Mouse (Mus musculus) ES-E14 (cell line): ENCODE results near the gene Selenoo. TPM values are rescaled to one million over a fixed set of nuclear protein-coding genes. Genes with fewer than 3 reads are reported as not detected.

Source experiments
- DNase-seq: peaks from one replicate; pipeline ENCODE4 v3.0.0-alpha.2; 2013; ENCODE audit warnings: low read depth, low spot score
- H3K27ac ChIP-seq: 2 replicates; pipeline ENCODE4 v1.5.1; 2012; ENCODE audit warnings: low read depth, mild to moderate bottlenecking, low read length, moderate library complexity, mixed read lengths; ENCODE audit not compliant: poor library complexity, insufficient read depth, severe bottlenecking
- H3K36me3 ChIP-seq: 2 replicates; pipeline ENCODE4 v1.6.1; 2012; ENCODE audit warnings: mild to moderate bottlenecking, low read length, moderate library complexity, mixed read lengths; ENCODE audit not compliant: control insufficient read depth, poor library complexity, insufficient read depth, severe bottlenecking
- H3K4me1 ChIP-seq, 2 experiments: fragments of 150-350 bp in 1 of 2; sonication (generic) in 1 of 2; 2 replicates each; pipeline ENCODE4 v1.6.1; 2012; ENCODE audit warnings: low read length in 2 of 2, mild to moderate bottlenecking in 1 of 2, mixed read lengths in 1 of 2; ENCODE audit not compliant: control insufficient read depth in 2 of 2, insufficient read depth in 2 of 2, poor library complexity in 1 of 2
- H3K4me3 ChIP-seq, 2 experiments: fragments of 150-350 bp in 1 of 2; sonication (generic) in 1 of 2; 2 replicates each; pipeline ENCODE4 v1.5.1; 2012; ENCODE audit warnings: low read length in 2 of 2, low read depth in 1 of 2, mild to moderate bottlenecking in 1 of 2, mixed read lengths in 1 of 2; ENCODE audit not compliant: insufficient read depth in 1 of 2, poor library complexity in 1 of 2, severe bottlenecking in 1 of 2
- H3K9ac ChIP-seq: 2 replicates; pipeline ENCODE4 v1.6.1; 2012; ENCODE audit warnings: low read depth, mild to moderate bottlenecking, low read length, mixed read lengths; ENCODE audit not compliant: poor library complexity, insufficient read depth, severe bottlenecking
- H3K9me3 ChIP-seq: fragments of 150-350 bp; sonication (generic); 2 replicates; pipeline ENCODE4 v1.6.1; 2012; ENCODE audit warnings: low read depth, mild to moderate bottlenecking, low read length; ENCODE audit not compliant: control insufficient read depth, insufficient read depth
- CHD2 ChIP-seq: IDR thresholded peaks from 2 replicates; pipeline ENCODE4 v1.6.1; 2014; ENCODE audit warnings: mild to moderate bottlenecking, low read depth, low read length, inconsistent platforms
- HCFC1 ChIP-seq: IDR thresholded peaks from 2 replicates; pipeline ENCODE4 v1.6.1; 2012; ENCODE audit warnings: low read length, inconsistent platforms, borderline replicate concordance; ENCODE audit not compliant: insufficient read depth
- MAFK ChIP-seq: IDR thresholded peaks from 2 replicates; pipeline ENCODE4 v1.6.1; 2014; ENCODE audit warnings: mild to moderate bottlenecking, low read depth, low read length, inconsistent platforms; ENCODE audit not compliant: insufficient read depth
- ZC3H11A ChIP-seq: IDR thresholded peaks from 2 replicates; pipeline ENCODE4 v1.6.1; 2012; ENCODE audit warnings: low read depth, mild to moderate bottlenecking, inconsistent platforms, low read length, borderline replicate concordance
- ZNF384 ChIP-seq: IDR thresholded peaks from 2 replicates; pipeline ENCODE4 v1.6.1; 2012; ENCODE audit warnings: low read depth, low read length, inconsistent platforms
- in situ Hi-C, 2 experiments: fragments of 600-800 bp; cut with MboI; formaldehyde crosslinking; loops; one replicate each; pipeline ENCODE4 v1.15.1; 2025; ENCODE audit warnings: low sequenced_read_pairs in 2 of 2, inconsistent platforms in 1 of 2; ENCODE audit not compliant: unreplicated experiment in 2 of 2
- total RNA-seq: library from RNA; depleted of rRNA; stranded (reverse); fragments of 300-350 nt; gene quantifications from 2 replicates; pipeline ENCODE4 v1.2.3, GENCODE M21; 2012

Gene Selenoo
- total RNA-seq, 1 experiment: 7.5 TPM

- H3K9me3 ChIP-seq: no peaks in the 10 kb centered on the region
- no peak for DNase-seq
- H3K4me1 ChIP-seq: peaks cover 2 to 3% of the 10 kb centered on the region in 2 experiments; a peak in 1 of 4 replicates
- H3K4me3 ChIP-seq: no peak overlapping the region
- no peak overlapping the region for H3K27ac ChIP-seq
- in situ Hi-C loops: no loop called here
- TF ChIP-seq ZC3H11A: no peak
- TF ChIP-seq CHD2: no peak
- no peak for TF ChIP-seq MAFK
- TF ChIP-seq ZNF384: no peak
- no peak for TF ChIP-seq HCFC1
- peaks cover 5% of the 10 kb centered on the region; the same call in 1 of the 2 replicates for H3K36me3 ChIP-seq
- no peak overlapping the region for H3K9ac ChIP-seq
Measured at GRCm38 (mm10) chr15:89092181-89092580, 3.3 kb downstream of the Selenoo start.

- in situ Hi-C loops: no loop called here
- peaks cover 39% of the 10 kb centered on the region for H3K36me3 ChIP-seq
Measured at GRCm38 (mm10) chr15:89097450-89097849, 8.6 kb downstream of the Selenoo start.

GRCm38 (mm10) chr15:89098616-89099015, 9.7 kb downstream of the Selenoo start:
- H3K9ac ChIP-seq: no peak overlapping the region
- H3K9me3 ChIP-seq: no peaks in the 10 kb centered on the region
- no peak for DNase-seq
- peaks cover 50% of the 10 kb centered on the region for H3K36me3 ChIP-seq
- TF ChIP-seq CHD2 (no peak), MAFK (no peak), HCFC1 (no peak), ZC3H11A (no peak), ZNF384 (no peak)
- no peak overlapping the region for H3K4me3 ChIP-seq
- in situ Hi-C loops: no loop called here
- H3K27ac ChIP-seq: no peak overlapping the region
- no peaks in the 10 kb centered on the region for H3K4me1 ChIP-seq

More at GRCm38 (mm10) chr15:89097450-89097849, 8.6 kb downstream of the Selenoo start:
- TF ChIP-seq ZNF384: no peak
- TF ChIP-seq MAFK: no peak
- no peak for TF ChIP-seq ZC3H11A
- TF ChIP-seq CHD2: no peak
- TF ChIP-seq HCFC1: no peak
- Histone ChIP-seq H3K27ac (no peak overlapping the region), H3K9ac (no peak overlapping the region), H3K4me1 (no peaks in the 10 kb centered on the region), H3K9me3 (no peaks in the 10 kb centered on the region), H3K4me3 (no peak overlapping the region)
- no peak for DNase-seq

- TF ChIP-seq ZNF384 (no peak), CHD2 (no peak), ZC3H11A (no peak), HCFC1 (no peak), MAFK (no peak)
- Histone ChIP-seq H3K36me3 (peaks cover 61% of the 10 kb centered on the region), H3K9ac (no peak overlapping the region), H3K9me3 (no peaks in the 10 kb centered on the region), H3K27ac (no peak overlapping the region), H3K4me3 (no peak overlapping the region), H3K4me1 (no peaks in the 10 kb centered on the region)
- no peak for DNase-seq
- in situ Hi-C loops: no loop called here
Measured at GRCm38 (mm10) chr15:89100823-89101222, 11.9 kb downstream of the Selenoo start.

DNA sequence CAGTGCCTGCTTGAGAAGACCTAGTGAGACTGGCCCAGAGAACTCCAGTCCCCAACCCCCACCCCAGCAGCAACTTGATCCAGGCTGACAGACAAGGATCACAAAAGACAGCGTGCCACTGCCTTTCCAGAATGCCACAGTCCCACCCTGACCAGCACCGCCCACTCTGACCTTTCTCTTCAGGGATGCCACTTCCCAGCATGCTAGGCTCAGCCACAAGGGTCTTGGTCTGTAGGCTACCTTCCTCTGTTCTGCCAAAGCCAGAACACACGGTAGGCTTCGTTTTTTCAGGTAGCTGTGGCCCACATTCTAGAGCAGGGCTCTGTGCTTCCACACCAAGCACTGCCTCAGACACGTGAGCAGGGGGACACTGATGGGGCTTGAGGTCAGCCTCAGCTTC, 13.8 kb downstream of the Selenoo start:
- H3K36me3 ChIP-seq: peaks cover 73% of the 10 kb centered on the region
- in situ Hi-C loops: no loop called here
- no peak overlapping the region for H3K27ac ChIP-seq
- H3K4me1 ChIP-seq: no peaks in the 10 kb centered on the region
- no peak overlapping the region for H3K9ac ChIP-seq
- H3K4me3 ChIP-seq: no peak overlapping the region
- H3K9me3 ChIP-seq: no peaks in the 10 kb centered on the region
- TF ChIP-seq MAFK (no peak), ZC3H11A (no peak), CHD2 (no peak), ZNF384 (no peak), HCFC1 (no peak)
- no peak for DNase-seq
